Mouse (Mus musculus) adrenal gland, adult (tissue): Measurements from ENCODE around the gene Rgs7.

ENCODE experiments used
- DNase-seq, 2 experiments: peaks; one replicate each; pipeline ENCODE4 v3.0.0; 2022 to 2023; ENCODE audit warnings: low spot score in 1 of 2; ENCODE audit not compliant: inconsistent age in 2 of 2

Rgs7 gene

GRCm38 (mm10) chr1:175433128-175433527, 59.2 kb downstream of the Rgs7 start:
- DNase-seq, result no peak

GRCm38 (mm10) chr1:175431356-175432053, 60.8 kb downstream of the Rgs7 start:
- DNase-seq, result no peak

- DNase-seq, result no peak
Observed at GRCm38 (mm10) chr1:175427112-175427511, 65.2 kb downstream of the Rgs7 start.

- no peak for DNase-seq
Observed at GRCm38 (mm10) chr1:175426393-175426792, 65.9 kb downstream of the Rgs7 start.

- no peak for DNase-seq
Observed at GRCm38 (mm10) chr1:175420883-175421282, 71.4 kb downstream of the Rgs7 start.

GRCm38 (mm10) chr1:175415728-175416127, 76.6 kb downstream of the Rgs7 start:
- no peak for DNase-seq

GRCm38 (mm10) chr1:175410399-175410798, 81.9 kb downstream of the Rgs7 start:
- DNase-seq, result no peak

- no peak for DNase-seq
Observed at GRCm38 (mm10) chr1:175391894-175392293, 100.4 kb downstream of the Rgs7 start.

- DNase-seq, result no peak
Observed at GRCm38 (mm10) chr1:175389250-175389649, 103.0 kb downstream of the Rgs7 start.

- no peak for DNase-seq
Observed at GRCm38 (mm10) chr1:175385581-175386235, 106.6 kb downstream of the Rgs7 start.

GRCm38 (mm10) chr1:175372571-175372970, 119.7 kb downstream of the Rgs7 start:
- DNase-seq, result no peak

- DNase-seq, result no peak
Observed at GRCm38 (mm10) chr1:175368062-175368461, 124.2 kb downstream of the Rgs7 start.

- DNase-seq, result no peak
Observed at GRCm38 (mm10) chr1:175363606-175364005, 128.7 kb downstream of the Rgs7 start.

- DNase-seq, result peak in 1 of 2 experiments; percentile 55
Observed at GRCm38 (mm10) chr1:175359411-175360366, 132.6 kb downstream of the Rgs7 start.

GRCm38 (mm10) chr1:175352921-175353320, 139.4 kb downstream of the Rgs7 start:
- peak in 1 of 2 experiments; percentile 64 for DNase-seq

- DNase-seq, result no peak
Observed at GRCm38 (mm10) chr1:175346162-175346561, 146.1 kb downstream of the Rgs7 start.

GRCm38 (mm10) chr1:175336191-175336590, 156.1 kb downstream of the Rgs7 start:
- DNase-seq, result peak in 1 of 2 experiments; percentile 43

- DNase-seq, result no peak
Observed at GRCm38 (mm10) chr1:175333041-175333854, 159.1 kb downstream of the Rgs7 start.

GRCm38 (mm10) chr1:175329934-175330471, 162.3 kb downstream of the Rgs7 start:
- no peak for DNase-seq

GRCm38 (mm10) chr1:175322781-175323180, 169.5 kb downstream of the Rgs7 start:
- DNase-seq, result no peak
